Mouse (Mus musculus) C2C12 (cell line): ENCODE results near the gene Nav2.
A peak's percentile ranks its signal among the peaks of the same experiment; 100 is the strongest.

ENCODE experiments used
- CEBPB ChIP-seq: IDR thresholded peaks from one replicate; pipeline ENCODE4 v1.6.1; 2011; ENCODE audit warnings: low read depth, mild to moderate bottlenecking, control low read depth, moderate library complexity
- CTCF ChIP-seq: IDR thresholded peaks from one replicate; pipeline ENCODE4 v1.5.1; 2011; ENCODE audit not compliant: control insufficient read depth, insufficient read depth, insufficient read length
- MYOD1 ChIP-seq: IDR thresholded peaks from one replicate; pipeline ENCODE4 v1.6.1; 2011; ENCODE audit warnings: low read depth; ENCODE audit not compliant: control insufficient read depth, insufficient read length
- MYOG ChIP-seq: IDR thresholded peaks from one replicate; pipeline ENCODE4 v1.6.1; 2011; ENCODE audit not compliant: control insufficient read depth, insufficient read length; ENCODE audit errors: extremely low read depth

DNA sequence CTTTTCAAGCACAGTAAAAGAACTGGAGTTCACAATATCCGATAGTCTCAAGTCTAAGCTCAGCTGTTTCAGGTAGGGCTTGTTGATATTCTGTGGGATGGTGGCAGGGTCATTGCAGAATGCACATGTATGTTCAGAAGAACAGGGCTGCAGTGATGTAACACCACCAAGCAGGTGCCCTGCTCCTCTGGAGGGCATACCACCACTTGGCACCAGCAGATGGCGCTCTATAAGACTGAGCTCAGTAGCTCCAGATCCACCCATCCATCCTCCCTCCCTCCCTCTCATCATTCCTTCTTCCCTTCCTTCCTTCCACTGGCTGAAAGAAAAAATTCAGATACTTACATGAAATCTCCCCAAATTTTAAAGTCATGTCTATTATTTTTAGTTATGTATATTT, 547.6 kb downstream of the Nav2 start:
- TF ChIP-seq CTCF (peak; percentile 67), MYOD1 (no peak), MYOG (no peak), CEBPB (no peak)
